Mouse (Mus musculus) lung, embryonic 14.5 days (tissue): ENCODE measurements around the gene Etv6. TPM values are rescaled to one million over a fixed set of nuclear protein-coding genes. Genes with fewer than 3 reads are reported as not detected.
A peak's percentile ranks its signal among the peaks of the same experiment; 100 is the strongest.

ENCODE experiments used
- ATAC-seq: fragments of 200-750 bp; cut with Nextera tagmentation; 2 replicates; pipeline ENCODE4 v1.8.0; 2017; ENCODE audit warnings: mild to moderate bottlenecking, moderate TSS enrichment, moderate library complexity; ENCODE audit not compliant: insufficient read depth
- DNase-seq: peaks from one replicate; pipeline ENCODE4 v3.0.0-alpha.2; 2015
- H3K27ac ChIP-seq: fragments of 300-500 bp; sonication (generic); 2 replicates; pipeline ENCODE4 v1.5.1; 2014; ENCODE audit warnings: low read depth, mild to moderate bottlenecking, moderate library complexity
- H3K27me3 ChIP-seq: fragments of 300-500 bp; sonication (generic); 2 replicates; pipeline ENCODE4 v1.6.1; 2014; ENCODE audit warnings: low read length, control low read depth; ENCODE audit not compliant: insufficient read depth
- H3K36me3 ChIP-seq: fragments of 300-500 bp; sonication (generic); 2 replicates; pipeline ENCODE4 v1.6.1; 2014; ENCODE audit warnings: control low read depth; ENCODE audit not compliant: insufficient read depth
- H3K4me1 ChIP-seq: fragments of 300-500 bp; sonication (generic); 2 replicates; pipeline ENCODE4 v1.6.1; 2014; ENCODE audit warnings: antibody characterized with exemption, control low read depth; ENCODE audit not compliant: insufficient read depth
- H3K4me2 ChIP-seq: fragments of 300-500 bp; sonication (generic); 2 replicates; pipeline ENCODE4 v1.6.1; 2014; ENCODE audit warnings: mild to moderate bottlenecking
- H3K4me3 ChIP-seq: fragments of 300-500 bp; sonication (generic); 2 replicates; pipeline ENCODE4 v1.5.1; 2014; ENCODE audit warnings: low read depth, low read length
- H3K9ac ChIP-seq: fragments of 300-500 bp; sonication (generic); 2 replicates; pipeline ENCODE4 v1.6.1; 2014
- H3K9me3 ChIP-seq: fragments of 300-500 bp; sonication (generic); 2 replicates; pipeline ENCODE4 v1.6.1; 2016; ENCODE audit warnings: low read depth, low read length, control low read depth
- CTCF ChIP-seq: IDR thresholded peaks from 2 replicates; pipeline ENCODE4 v1.5.1; 2016; ENCODE audit warnings: antibody characterized with exemption, low read depth
- WGBS: fragments of 180-500 bp; shearing (Covaris S2); extraction: QIAGEN DNeasy Blood & Tissue Kit; methylation state at CpG from one replicate; pipeline ENCODE4 v1.1.7; 2014; 5-methylcytosine and 5-hydroxymethylcytosine counted together
- polyA plus RNA-seq: library from polyadenylated mRNA; unstranded; fragments of >200 nt; fragmentation: Nextera tagmentation; extraction: Ambion mirVana; gene quantifications from 2 replicates; pipeline ENCODE4 v1.2.1, GENCODE M21; 2014

The Etv6 gene
- polyA plus RNA-seq, 1 experiment from 2014 or later, result 21.4 TPM

GRCm38 (mm10) chr6:134065018-134065725 lies 29.7 kb downstream of the Etv6 start:
- Histone ChIP-seq H3K4me2 (no peak overlapping the region), H3K4me1 (0 out of 2 replicates have a peak, but pooled peaks cover 4% of the 10 kb centered on the region), H3K4me3 (no peak overlapping the region), H3K27me3 (no peaks in the 10 kb centered on the region), H3K27ac (no peak overlapping the region), H3K9ac (no peak overlapping the region), H3K36me3 (no peaks in the 10 kb centered on the region; the same call in 1 of the 2 replicates), H3K9me3 (no peaks in the 10 kb centered on the region)
- ATAC-seq (no peak), DNase-seq (peak; percentile 23)
- WGBS, result 75% methylated on average over 11 of the region's 11 CpGs
- TF ChIP-seq CTCF, result no peak

- WGBS, result 47% methylated on average over 6 of the region's 6 CpGs
- no peaks in the 10 kb centered on the region for H3K9me3 ChIP-seq
- DNase-seq, result no peak
Observed at GRCm38 (mm10) chr6:134066112-134066511, 30.6 kb downstream of the Etv6 start.

GRCm38 (mm10) chr6:134066996-134067395 lies 31.5 kb downstream of the Etv6 start:
- Histone ChIP-seq H3K27me3 (no peaks in the 10 kb centered on the region), H3K9ac (no peak overlapping the region), H3K4me3 (no peak overlapping the region), H3K36me3 (no peaks in the 10 kb centered on the region; the same call in 1 of the 2 replicates), H3K27ac (no peak overlapping the region), H3K4me2 (no peak overlapping the region), H3K4me1 (no peaks in the 10 kb centered on the region), H3K9me3 (no peaks in the 10 kb centered on the region)
- DNase-seq (no peak), ATAC-seq (no peak)
- TF ChIP-seq CTCF, result no peak
- WGBS, result 72% methylated on average over 4 of the region's 4 CpGs

More at GRCm38 (mm10) chr6:134066112-134066511, 30.6 kb downstream of the Etv6 start:
- Histone ChIP-seq H3K36me3 (no peaks in the 10 kb centered on the region; the same call in 1 of the 2 replicates), H3K9ac (no peak overlapping the region), H3K4me2 (no peak overlapping the region), H3K4me1 (no peaks in the 10 kb centered on the region), H3K27me3 (no peaks in the 10 kb centered on the region), H3K27ac (no peak overlapping the region), H3K4me3 (no peak overlapping the region)
- TF ChIP-seq CTCF, result no peak
- no peak for ATAC-seq

- no peak for DNase-seq
- no peak overlapping the region for H3K4me2 ChIP-seq
- H3K27ac ChIP-seq, result no peak overlapping the region
- TF ChIP-seq CTCF, result no peak
- ATAC-seq, result no peak
- no peaks in the 10 kb centered on the region for H3K27me3 ChIP-seq
- no peak overlapping the region for H3K9ac ChIP-seq
- no peak overlapping the region for H3K4me3 ChIP-seq
- no peaks in the 10 kb centered on the region for H3K4me1 ChIP-seq
- 78% methylated on average over 8 of the region's 8 CpGs for WGBS
- H3K36me3 ChIP-seq, result no peaks in the 10 kb centered on the region; the same call in 1 of the 2 replicates
- no peaks in the 10 kb centered on the region for H3K9me3 ChIP-seq
Observed at GRCm38 (mm10) chr6:134067536-134067935, 32.0 kb downstream of the Etv6 start.

- Histone ChIP-seq H3K36me3 (peaks cover 14% of the 10 kb centered on the region; the same call in 1 of the 2 replicates), H3K4me2 (no peak overlapping the region), H3K9ac (no peak overlapping the region), H3K4me3 (no peak overlapping the region), H3K27ac (no peak overlapping the region), H3K9me3 (no peaks in the 10 kb centered on the region), H3K4me1 (no peaks in the 10 kb centered on the region), H3K27me3 (no peaks in the 10 kb centered on the region)
- WGBS, result 79% methylated on average over 7 of the region's 7 CpGs
- DNase-seq (no peak), ATAC-seq (no peak)
- TF ChIP-seq CTCF, result no peak
Observed at GRCm38 (mm10) chr6:134072439-134072838, 36.9 kb downstream of the Etv6 start.

GRCm38 (mm10) chr6:134072906-134073305 lies 37.4 kb downstream of the Etv6 start:
- 76% methylated on average over 6 of the region's 6 CpGs for WGBS
- H3K4me3 ChIP-seq, result no peak overlapping the region
- no peak for ATAC-seq
- no peak for TF ChIP-seq CTCF
- H3K4me1 ChIP-seq, result no peaks in the 10 kb centered on the region
- H3K9ac ChIP-seq, result no peak overlapping the region
- H3K4me2 ChIP-seq, result no peak overlapping the region
- H3K27me3 ChIP-seq, result no peaks in the 10 kb centered on the region
- H3K9me3 ChIP-seq, result no peaks in the 10 kb centered on the region
- peaks cover 17% of the 10 kb centered on the region; the same call in 1 of the 2 replicates for H3K36me3 ChIP-seq
- DNase-seq, result no peak
- H3K27ac ChIP-seq, result no peak overlapping the region

- TF ChIP-seq CTCF, result no peak
- no peak overlapping the region for H3K4me3 ChIP-seq
- H3K4me2 ChIP-seq, result no peak overlapping the region
- 92% methylated on average over 1 of the region's 1 CpGs for WGBS
- no peaks in the 10 kb centered on the region for H3K9me3 ChIP-seq
- no peak overlapping the region for H3K9ac ChIP-seq
- ATAC-seq (no peak), DNase-seq (no peak)
- H3K36me3 ChIP-seq, result peaks cover 17% of the 10 kb centered on the region; the same call in 1 of the 2 replicates
- no peaks in the 10 kb centered on the region for H3K27me3 ChIP-seq
- no peaks in the 10 kb centered on the region for H3K4me1 ChIP-seq
- H3K27ac ChIP-seq, result no peak overlapping the region
Observed at GRCm38 (mm10) chr6:134074353-134074752, 38.9 kb downstream of the Etv6 start.
